Mouse (Mus musculus) liver, adult (tissue): ENCODE results near the gene Apol11b.
"Not testable (repeated sequence)": the region's sequence is repeated elsewhere in the genome, so short reads cannot be mapped to it uniquely, and the experiment has no call there.

Source experiments
- GATA4 ChIP-seq: IDR thresholded peaks from 2 replicates; pipeline ENCODE4 v1.6.1; 2014; ENCODE audit warnings: mild to moderate bottlenecking, low read length; ENCODE audit not compliant: insufficient replicate concordance

The Apol11b gene

DNA sequence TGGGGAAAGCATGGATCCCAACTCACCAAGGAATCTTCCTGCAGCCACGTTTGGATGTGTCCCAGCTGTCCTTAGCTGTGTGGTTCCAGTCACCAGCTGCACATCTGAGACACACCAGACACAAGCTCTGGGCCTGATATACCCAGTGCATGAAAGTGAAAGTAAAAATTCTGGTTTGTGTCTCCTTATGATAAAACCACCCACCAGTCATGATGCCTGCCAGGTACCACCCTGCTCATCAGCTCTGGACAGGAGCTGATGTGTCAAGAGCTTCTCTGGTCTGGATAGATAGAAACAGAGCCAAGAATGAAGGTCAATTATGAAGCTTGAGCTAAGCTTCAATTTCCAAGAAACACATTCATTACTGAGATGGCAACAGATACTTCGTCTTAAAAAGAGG lies at the start of gene Apol11b:
TSS of gene Apol11b (minus strand) at position 111 of the 400 bp plus-strand sequence.
- TF ChIP-seq GATA4, result not testable (repeated sequence)

DNA sequence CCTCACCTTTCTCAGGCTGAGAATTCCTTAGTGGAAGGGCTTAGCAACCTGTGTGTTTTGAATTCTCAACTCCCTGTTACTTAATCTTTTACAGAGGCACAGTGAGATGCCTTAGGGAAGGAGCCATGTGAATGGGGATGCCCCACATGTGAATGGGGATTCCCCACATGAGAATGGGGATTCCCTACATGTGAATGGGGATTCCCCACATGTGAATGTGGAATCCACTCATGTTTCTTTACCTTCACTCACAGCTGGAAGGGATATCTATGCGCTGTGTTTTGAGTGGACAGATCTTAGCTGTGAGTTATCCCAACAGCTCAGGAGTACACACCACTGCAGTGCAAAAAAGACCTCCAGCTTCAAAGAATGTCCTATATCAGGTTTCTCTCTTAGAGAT lies 18.4 kb downstream of the Apol11b start:
- no peak for TF ChIP-seq GATA4

DNA sequence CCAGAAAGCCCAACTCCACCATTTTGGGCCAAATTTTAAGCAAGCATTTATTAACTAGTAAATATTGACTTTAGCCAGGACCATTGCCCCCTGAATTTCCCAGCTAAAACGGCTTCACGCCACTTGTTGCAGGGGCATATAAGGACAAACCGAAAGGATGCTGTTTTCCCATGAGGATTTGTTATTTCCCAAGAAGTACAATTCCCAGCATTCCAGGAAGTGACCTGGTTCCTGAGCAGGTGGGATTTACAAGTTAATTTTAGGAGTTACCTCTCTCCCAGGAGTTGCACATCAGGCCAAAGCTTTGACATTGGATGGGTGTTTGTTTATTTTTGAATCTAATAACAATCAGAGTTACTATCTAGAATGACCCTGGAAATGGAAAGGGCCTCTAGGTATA lies 37.0 kb downstream of the Apol11b start:
- TF ChIP-seq GATA4, result no peak

DNA sequence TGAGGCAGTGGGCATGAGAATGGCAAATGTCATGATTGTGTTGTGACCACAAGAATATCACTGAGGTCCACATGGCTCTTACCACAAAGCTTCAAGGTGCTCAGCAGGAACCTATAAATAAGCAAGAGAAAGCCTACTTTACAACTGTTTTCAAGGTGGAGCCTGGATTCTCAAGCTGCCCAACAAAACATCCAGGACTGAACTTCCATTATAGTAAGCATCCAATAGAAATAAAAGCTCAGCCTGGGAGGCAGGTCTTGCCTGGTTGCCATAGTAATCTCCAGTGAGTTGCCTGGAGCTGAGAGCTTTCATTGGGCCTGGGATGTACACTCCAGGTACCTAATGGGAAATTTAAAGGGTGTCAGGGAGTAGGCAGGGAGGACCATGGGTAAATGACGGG lies 44.1 kb downstream of the Apol11b start, which contains the start of gene Gm36245:
TSS of gene Gm36245 (plus strand) at position 301 of the 400 bp plus-strand sequence.
- TF ChIP-seq GATA4, result no peak

DNA sequence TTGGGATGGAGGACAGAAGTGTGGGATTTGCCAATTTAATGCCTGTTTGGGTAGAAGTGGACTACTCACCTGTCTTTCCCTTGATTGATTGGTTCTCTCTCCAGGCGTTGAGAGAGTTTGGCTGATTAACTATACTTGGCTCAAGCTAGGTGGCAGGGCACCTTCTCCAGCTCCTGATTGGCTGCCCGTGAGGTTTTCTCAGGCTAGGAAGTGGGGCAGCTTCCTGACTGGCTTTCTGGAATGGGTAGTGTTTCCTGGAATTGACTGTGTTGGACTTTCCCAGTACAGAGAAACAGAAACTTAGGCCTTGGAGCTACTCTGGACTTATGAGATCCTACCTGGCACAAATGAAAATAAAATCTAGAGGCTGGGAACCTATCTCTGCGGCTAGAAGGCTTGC lies 44.7 kb downstream of the Apol11b start:
- no peak for TF ChIP-seq GATA4

DNA sequence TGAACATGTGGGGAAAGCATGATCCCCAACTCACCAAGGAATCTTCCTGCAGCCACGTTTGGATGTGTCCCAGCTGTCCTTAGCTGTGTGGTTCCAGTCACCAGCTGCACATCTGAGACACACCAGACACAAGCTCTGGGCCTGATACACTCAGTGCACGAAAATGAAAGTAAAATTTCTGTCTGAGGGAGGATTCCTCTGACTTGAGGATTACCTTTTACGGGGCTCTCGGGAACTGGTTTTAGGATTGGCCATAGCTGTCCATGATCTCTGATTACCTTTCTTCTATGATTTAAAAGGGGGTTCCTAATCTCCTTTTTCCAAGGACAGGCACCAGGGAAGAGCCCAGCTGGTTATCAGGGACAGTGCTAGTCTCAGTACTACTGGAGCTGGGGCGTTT lies 47.1 kb downstream of the Apol11b start, which contains the start of gene Apol10b:
TSS of gene Apol10b (minus strand) at position 165 of the 400 bp plus-strand sequence.
- TF ChIP-seq GATA4, result no peak

DNA sequence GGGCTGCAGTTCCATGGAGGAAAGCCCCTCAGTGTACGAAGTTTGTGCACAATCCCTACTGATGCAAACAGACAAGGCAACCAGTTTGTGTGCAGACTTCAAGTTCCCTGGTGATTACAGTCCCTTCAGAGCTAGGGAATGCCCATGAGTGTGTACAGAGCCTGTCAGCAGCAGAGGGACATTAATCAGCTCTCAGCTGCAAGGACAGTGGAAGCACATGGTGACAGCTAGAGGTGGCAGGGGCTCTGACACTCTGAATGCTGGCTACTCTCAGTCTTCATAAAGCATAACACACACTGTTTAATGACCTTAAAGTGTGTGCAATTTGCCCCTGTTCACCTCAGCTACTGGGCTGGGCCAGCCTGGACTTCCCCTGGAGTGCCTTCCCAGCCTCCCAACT lies 49.5 kb downstream of the Apol11b start:
- TF ChIP-seq GATA4, result no peak

DNA sequence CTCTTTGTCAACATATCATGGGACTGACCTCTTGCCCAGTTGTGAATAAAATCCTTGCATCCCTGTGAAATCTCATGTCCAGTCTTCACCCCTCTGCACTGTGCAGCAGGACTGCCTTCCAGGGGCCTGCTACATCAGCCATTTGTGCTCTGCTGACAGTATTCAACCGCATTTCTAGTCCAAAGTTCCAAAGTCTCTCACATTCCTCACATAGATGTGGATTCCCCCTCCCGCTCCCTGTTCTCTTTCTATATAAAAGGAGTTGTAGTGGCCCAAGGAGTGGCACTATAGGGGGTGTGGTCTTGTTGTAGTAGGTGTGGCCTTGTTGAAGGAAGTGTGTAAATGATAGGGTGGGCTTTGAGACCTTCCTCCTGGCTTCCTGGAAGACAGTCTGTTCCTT lies 52.2 kb downstream of the Apol11b start:
- no peak for TF ChIP-seq GATA4

DNA sequence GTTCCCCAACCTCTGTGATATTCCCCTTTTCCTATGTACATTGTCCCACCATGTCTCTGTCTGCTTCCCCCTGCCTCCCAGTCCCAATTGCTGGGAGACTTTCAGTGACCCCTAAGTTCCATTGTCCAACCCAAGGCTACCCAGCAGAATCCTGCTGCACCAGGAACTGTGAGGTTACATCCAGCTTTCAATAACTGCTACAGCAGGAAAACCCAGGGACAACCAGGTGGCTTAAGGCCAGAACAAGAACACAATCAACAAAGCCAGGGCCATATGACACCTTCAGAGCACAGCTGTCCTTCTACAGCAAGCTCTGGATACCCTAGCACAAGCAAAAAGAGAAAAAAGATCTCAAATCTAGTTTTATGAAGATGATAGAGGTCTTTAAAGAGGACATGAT lies 54.1 kb downstream of the Apol11b start:
- no peak for TF ChIP-seq GATA4

DNA sequence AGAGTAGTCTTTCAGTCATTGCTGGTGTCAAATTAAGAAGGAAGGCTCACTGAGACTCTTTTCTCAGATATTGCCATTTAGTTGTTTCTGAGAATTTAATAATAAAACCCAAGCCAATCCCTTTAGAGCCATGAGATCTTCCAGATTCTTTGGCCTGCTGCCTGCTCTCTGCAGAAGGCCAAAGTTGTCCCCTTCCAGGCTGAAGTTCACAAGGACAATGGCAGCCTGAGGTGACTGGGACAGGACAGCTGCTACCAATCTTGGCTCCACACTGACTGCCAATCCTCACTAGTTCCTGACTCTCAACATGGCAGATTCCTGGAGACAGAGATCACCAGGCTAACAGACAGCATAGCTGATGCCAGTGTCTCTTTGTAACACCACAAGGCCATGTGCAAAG lies 56.1 kb downstream of the Apol11b start:
- no peak for TF ChIP-seq GATA4
